Mouse (Mus musculus) adrenal gland, adult (tissue): ENCODE measurements at regions not wholly inside any gene's neighbourhood (a gene's known extent, or its start where the extent isn't known, plus 50 kb on each side); places are given as distances from the start of the nearest gene placed in this dataset.

Experiments
- DNase-seq, 2 experiments: peaks; one replicate each; pipeline ENCODE4 v3.0.0; 2022 to 2023; ENCODE audit warnings: low spot score in 1 of 2; ENCODE audit not compliant: inconsistent age in 2 of 2

DNA sequence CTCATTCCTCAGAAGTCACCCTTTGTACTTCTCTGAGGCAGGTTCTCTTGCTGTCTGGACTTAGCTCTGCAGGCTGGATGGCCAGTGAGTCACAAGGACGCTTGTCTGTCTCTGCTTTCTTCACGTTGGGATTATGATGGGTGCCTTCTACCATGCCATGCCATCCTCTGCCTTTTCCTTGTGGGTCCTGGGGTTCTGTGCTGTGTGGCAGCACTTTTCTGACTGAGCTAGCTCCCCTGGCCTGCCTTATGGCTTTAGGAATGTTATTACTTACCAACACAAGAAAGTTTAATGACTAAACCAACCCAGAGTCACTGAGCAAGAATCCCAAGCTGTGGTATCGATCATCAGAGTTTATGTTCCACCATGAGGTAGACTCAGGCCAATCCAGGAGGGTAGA lies 280.7 kb downstream of the Gm49356 start:
- DNase-seq: peak in 1 of 2 experiments; percentile 70

DNA sequence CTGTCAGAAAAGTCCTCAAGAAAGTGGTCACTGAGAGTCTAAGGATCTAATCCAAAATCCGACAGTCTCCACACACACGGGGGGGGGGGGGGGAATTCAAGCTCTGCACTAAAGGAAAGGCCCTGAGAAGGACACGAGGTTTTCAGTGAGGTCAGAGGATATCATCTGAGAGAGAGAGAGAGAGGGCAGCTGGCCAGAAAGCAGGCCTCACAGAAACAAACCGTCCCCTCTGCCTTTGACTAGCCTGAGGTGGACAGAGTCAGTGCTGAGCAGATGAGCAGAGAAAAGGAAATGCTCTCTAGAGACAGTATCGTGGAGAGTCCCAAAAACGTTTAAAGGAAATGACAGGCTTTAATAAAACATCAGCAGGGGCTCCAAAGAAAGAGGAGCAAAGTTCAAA lies 282.0 kb downstream of the Gm49356 start:
- peak; percentile 65 to 67 for DNase-seq

DNA sequence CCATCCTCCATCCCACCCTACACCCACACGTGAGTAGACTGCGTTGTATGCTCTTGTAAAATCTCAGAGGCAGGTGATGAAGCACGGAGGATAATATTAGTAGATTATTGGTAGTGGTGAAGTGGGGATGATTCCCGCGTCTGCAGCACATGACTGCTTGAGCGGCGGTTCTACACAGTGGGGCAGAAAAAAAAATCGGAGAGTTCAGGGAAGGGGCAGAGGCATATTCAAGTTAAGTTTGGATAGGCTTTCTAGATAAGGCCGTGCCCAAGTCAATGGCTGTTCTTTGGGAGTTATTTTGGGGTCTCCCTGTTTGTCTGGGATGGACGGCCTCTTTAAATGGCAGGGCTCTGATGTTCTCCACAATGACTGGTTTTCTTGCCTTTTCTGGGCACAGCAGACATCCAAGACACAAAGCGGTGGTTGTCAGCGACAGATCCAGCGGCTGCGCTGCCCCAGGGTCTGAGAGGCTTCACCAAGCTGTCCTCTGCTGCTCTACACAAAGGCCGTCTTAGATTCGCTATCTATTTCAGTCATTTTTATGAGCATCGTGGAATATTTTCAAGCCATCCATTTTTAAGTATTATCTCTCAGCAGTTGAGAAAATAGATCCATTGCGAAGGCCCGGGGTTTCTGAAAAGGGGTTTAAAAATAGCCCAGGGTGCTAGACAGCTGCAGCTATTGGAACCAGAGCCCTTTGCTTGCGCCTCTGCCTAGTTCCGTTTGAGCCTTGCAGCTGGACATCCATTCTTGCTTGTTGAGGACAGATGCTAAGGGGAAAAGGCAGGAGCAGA lies 284.6 kb downstream of the Gm49356 start:
- DNase-seq: no peak

DNA sequence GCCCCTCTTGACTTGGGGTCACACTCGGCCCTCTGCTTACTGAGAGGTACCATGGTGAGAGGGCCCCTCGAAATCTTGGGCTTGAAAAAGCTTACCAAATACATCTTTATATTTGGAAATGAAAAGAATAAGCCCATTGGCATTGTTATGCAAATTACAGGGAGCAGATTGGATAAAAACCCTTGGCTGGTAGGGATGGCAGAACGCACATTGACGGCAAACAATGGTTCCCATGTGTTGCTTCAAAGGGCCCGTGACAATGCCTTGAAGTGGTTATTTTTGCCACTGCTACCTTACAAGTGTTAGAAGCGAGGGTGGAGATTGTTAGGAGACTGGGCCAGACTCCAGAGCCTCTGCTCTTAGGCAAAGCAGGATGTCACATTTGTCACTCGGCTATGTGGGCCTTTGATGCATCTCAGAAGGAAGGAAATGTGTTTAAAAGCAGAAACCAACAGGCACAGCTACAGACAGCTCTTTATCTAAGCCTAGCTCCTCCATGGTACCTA lies 285.2 kb downstream of the Gm49356 start:
- peak in 1 of 2 experiments; percentile 62 for DNase-seq

DNA sequence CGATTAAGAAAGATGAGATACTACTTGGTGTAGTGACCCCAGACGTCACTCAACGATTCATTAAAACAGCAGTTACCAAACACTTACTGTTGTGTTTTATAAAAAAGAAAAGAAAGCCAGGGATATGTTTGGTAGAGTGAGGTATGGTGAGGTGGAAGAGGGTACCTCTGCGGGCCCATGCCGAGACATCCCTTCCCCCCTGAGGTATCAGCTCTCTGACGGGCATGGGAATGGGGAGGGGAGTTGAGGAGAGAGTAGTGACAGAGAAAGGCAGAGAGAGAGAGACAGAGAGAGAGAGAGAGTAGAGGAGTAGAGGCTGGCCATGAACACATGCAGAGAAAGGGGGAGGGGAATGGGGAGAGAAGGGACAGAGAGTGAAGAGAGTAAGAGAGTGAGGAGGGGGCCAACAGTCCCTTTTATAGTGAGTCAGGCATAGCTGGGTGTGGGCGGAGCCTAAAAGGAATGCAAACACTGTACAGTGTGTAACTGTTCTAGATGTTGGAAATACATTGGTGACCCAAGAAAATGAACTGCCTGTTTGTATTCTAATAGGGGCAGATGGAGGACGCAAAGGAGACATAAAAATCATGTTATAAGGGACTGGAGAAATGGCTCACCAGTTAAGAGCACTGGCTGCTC lies 285.9 kb downstream of the Gm49356 start:
- DNase-seq: no peak

DNA sequence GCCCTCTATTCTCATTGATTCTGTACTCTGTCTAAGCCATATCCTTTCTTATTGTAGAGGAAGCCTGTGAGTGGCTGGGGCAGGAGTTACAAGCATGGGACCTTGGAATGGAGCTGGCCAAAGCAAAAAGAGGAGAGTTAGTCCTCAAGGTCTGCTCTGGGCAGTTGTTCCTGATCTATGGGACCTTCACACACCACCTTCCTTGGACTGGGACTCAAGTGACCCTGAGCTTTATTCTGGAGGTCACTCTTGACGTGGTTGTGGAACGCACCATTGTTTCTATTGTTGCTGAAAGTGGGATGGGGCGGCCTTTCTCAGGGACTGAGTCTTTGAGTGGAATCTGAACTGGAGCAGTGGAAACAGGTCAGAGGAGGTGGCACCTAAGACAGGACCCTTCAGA lies 291.0 kb downstream of the Gm49356 start:
- DNase-seq: peak; percentile 54 to 89

DNA sequence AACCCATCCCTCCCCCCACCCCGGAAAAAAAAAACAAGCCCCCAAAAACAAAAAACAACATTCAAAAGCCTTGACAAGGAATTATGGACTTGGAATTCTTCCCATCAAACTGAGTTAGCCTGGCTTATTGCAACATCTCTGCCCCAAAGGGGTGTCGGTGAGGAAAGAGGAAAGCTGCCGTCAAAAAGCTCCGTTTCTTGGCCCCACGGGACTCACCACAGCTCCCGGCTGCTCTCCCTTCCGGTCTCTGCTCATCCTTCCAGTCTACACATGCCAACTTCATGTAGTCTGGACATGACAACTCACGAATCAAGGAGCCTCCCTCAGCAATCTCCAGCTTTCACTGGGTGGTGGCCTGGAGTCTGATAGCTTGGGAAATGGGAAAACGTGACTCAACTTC lies 295.4 kb downstream of the Gm49356 start:
- DNase-seq: peak in 1 of 2 experiments; percentile 81

DNA sequence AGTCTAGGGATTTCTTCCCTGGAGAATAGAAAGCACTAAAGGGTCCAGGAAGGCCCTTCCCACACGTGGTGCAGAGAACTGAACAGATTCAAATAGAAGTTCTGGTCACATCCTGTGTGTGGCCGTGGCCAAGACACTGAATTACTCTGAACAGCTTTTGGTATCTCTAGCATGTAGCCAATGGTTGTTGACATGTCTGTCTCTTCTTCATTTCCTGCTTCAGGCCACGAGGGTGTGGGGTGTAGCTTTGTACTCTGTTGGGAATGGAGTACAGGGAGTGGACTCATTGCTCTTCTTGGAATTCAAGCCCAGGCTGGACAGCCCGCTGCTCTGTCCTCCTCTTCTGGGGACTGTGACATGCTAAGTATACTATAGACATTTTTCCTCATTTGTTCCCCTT lies 298.5 kb downstream of the Gm49356 start:
- no peak for DNase-seq

DNA sequence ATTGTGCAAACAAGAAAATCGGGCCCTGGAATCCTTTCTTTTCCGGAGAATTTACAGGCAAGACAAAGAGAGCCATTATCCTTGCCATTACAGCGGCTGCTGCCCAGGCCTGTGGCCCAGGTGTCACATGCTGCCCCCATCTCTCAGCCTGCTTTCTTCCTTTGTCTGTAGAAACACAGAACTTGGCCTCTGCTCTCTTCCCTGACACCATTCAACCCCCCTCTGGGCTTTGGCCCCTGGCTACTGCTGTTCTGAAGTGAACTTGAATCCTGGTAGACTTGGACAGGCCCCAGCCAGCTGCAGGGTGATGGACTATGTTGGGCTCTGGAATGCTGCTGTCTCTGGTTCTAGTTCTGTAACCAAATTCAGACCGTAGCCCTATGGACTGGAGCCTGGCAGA lies 299.3 kb downstream of the Gm49356 start:
- DNase-seq: no peak

DNA sequence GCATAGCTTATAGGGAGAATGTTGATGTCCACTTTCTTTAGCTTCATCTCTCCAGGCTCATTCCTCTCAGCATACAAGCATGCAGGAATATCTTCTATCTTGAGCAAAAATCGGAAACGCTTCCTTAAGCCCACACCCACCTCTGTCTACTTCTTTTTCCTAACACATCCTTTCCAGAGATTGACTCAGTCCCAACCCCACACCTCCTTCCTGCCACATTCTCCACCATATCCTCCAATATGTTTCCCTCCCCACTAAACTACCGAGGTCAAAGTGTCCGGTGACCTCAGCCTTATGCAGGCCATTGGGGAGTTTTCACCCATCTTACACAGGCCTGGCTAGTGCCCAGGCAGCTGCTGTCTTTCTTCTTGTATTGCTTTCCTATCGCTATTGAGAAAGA lies 301.4 kb downstream of the Gm49356 start:
- peak in 1 of 2 experiments; percentile 30 for DNase-seq

DNA sequence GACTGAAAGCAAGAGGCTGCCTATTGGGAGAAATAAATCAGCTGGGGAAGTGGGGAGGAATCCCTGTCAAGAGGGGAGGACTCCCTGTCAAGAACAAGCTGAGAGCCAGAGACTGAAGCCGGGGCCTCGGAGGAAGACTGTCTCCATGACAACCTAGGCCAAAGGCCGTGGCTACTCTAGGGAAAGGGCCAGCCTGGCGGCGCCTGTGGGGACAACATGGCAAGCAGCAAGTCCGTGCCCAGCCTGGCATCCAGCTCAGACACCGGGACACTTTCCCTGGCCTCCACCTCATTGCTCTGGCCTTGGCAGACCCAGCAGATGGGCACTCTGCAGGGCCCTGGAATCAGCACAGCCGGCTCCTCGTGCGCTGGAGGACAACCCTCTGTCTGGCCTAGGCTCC lies 305.3 kb downstream of the Gm49356 start:
- DNase-seq: peak; percentile 79 to 89

DNA sequence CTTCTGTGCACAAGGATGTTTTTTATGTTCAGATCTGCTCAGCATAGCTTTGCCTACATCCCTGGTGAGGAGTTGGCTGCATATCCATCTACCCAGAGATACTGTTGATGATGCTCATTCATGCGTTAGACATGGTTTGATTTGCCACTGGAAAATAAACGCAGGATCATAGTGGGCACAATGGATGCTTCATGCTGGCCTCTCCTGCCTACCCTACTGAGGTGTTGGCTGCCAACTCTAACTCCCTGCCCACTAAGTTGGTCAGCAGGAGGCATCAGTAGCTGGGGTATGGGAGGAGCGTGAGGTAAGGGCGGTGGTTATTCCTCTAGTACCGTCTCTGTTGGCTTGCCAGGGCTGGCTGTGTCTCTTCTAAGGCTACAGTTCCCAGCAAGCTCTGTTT lies 307.3 kb downstream of the Gm49356 start:
- no peak for DNase-seq

DNA sequence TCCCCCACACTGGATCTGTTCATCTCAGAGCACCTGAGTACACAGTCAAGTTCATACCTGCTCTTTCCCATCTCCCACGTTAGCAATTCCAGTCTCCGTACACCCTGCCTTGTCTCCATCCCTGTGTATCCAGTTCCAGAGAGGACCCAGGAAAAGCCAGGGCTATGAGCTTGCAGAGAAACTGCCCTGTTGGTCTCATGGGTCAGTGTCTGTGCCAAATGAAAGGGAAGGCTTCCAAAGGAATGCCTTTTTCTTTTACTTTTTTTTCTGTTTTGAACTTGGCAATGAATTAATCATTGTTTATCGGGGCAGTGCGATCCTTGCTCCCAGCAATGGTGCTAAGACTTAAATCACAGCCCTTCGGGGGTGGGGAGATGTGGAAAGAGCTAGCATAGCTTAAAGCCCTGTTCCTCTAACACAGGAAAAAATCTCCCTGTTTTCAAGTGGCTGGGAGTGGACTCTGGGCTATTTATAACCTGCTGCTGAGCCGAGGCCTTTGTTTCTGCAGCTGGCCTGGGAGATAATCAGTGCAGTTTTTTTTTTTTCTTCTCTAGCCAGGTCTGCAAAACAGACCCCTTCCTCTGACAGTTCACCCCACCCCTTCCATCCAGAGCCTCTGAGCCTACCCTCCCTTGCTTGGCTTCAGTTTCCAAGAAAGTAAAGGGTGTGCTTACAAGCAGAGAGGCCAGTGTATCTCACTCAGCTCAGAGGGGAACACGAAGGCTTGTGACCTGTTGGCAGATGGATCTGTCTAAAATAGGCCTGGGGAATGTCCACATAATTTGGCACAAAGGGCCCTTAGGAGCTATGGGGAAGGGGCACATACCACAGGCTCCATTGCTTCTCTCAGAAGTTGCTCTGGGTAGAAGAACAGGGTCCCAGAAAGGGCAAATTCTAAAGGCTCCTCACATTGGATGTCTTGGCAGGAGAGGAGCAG lies 308.6 kb downstream of the Gm49356 start:
- DNase-seq: peak; percentile 61 to 89

DNA sequence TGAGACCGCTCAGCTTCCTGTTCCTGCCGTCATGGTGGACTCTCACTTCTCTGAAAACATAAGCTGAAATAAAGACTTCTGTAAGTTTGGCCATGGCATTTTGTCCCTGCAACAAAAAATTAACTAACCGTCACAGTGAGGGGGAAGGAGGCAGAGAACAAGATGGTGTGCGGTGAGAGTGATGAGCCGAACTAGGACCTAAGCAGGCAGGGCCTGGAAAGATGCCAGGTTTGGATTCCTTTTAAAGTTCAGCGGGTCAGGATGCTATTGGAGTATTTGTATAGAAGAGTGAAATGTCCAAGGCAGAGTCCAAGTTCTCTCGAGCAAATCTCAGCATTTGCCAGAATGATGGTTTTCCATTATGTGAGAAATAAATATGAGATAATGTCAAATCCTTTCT lies 312.3 kb downstream of the Gm49356 start:
- DNase-seq: no peak

DNA sequence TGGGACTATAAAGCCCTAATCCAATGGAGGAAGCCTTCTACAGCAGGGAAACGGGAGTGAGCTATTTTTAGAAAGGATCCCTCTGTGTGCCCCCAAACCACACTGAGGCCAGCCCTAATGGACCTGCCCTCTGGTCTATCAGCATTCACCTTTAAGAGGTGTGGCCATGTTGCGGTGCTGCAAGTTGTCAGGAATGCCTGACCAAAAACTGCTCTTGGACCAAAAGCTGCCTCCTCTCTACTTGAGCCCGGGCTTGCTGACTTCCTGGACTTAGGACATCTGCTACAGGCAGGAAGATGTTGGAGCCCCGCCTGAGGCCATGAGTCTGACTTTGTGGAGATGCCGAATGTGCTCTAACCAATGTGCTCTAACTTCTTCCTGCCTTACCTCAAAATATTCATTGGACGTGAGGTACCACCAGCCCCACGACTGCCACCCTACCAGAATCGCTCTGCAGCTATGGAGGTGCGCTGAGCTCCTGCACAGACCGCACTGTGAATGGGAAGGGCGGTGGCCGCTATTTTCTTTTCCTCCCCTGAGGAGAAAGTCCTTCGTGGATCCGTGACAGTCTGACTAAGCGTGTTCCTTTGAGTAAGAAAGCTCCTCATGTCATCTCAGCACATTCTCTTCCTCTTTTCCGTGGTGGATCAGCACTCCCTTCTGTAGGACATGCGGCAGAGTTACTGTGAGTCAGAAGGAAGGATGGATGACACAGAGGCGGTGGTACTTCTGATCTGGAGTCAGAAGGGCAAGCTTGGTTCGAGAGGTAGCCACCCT lies 313.0 kb downstream of the Gm49356 start:
- peak in 1 of 2 experiments; percentile 51 for DNase-seq

DNA sequence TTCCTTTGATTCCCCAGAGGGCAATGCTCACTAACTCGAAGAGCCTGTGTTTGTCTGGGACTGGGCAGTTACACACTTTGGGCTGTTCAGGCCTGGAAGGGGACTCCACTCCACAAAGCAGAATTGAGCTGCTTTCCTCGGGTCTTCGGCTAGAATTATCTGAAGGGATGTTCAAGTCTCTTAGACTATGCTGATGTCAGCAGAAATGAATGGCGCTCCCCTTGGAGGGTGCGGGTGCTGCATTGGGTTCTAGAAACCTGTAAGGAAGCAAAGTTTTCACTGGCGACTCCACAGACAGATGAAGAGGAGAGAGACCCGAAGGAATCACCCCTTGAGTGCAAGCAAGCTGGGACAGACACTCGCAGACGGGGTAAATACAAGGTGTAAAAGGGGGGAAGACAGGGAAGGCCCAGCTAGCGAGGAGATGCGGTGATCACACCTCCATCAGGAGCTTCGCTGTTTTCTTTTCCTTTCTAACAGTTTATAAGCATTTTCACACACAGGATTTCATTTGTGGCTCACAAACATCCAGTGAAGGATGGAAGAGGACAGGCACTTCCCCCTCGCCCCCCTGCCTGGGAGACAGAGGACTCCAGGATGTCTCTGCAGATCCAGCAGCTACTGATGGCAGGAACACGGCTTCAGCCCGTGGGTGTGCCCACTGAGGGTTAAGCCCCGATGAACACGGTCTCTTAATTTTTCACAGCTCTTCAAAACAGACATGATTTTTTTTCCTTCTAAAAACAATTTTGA lies 314.2 kb downstream of the Gm49356 start:
- no peak for DNase-seq

DNA sequence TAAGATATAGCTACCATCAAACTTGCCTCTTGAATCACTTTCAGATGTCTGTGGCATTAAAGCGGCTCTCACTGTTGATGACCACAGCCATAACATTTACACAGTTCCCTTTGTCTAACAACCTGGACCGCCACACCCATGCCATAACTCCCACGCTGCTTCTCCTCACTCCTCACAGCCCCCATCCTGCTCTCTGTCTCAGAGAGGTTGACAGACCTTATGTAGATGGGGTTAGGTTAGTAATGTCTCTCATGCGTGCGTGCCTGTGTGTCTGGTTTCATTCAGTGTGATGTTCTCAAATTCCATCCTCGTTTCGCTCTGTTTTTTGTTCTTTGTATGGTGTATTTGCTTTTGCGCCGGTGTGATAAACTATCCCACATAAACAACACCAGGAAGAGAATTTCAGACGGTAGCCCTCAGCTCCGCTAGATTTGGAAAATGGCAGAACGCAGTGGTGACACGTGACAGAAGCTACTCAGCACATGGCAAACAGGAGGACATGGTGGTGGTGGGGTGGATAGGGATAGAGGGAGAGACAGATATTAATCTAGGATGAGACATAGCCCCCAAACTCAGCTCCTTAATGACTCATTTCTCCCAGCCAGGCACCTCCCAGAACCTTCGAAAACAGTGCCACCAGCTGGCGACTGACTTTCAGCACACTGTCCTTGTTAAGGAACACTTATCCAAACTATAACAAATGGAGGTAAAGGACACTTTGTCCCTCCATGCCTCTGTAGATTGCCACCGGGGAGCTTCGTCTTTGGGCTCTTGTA lies 314.9 kb downstream of the Gm49356 start:
- DNase-seq: peak; percentile 31 to 63

DNA sequence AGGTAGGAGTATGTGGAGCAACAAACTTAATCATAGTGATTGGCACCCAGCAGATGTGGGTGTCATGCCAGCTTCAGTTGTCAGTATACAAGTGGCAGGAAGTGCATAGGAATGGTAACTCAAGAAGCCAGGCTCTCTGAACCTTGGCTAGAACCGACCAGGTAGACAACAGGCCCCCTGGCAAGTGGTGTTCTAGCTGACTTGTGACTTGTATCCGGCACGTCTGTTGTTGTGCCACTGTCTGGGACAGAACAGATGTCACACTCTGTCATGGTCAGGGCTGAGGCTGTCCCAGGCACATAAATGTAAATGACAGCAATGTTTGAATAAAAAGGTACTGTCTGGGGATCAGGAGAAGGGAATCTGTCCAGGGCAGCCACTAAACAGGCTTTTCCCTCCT lies 316.0 kb downstream of the Gm49356 start:
- peak; percentile 18 to 58 for DNase-seq

DNA sequence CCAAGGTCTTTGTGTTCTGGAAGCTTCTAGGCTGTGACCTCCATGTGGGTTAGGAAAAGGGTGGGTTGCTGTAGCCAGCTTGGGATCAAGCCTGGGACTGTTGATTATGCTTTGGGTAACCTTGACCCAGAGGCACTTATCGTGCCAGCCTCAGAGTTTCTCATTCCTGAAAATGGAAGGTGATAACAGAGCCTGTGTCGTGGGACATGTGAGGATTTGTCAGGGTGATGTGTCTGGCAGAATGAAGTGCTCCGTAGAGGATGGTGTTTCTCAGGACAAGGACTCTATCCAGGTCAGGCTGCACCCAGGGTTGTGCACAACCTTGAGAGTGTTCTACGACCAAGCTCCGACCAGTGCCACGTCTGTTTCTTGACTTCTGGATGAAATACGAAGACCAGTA lies 316.4 kb downstream of the Gm49356 start:
- DNase-seq: peak; percentile 74 to 83
